Mouse (Mus musculus): ENCODE results near the gene Mybph.

- TF ChIP-seq CTCF (IDR thresholded peaks at IDR 0.05; ENCODE audit: low read depth) (no peak), EP300 (IDR thresholded peaks at IDR 0.05; ENCODE audit: low read depth) (no peak)
These were observed 27.9 kb downstream of the Mybph start for GRCm38 (mm10) chr1:134221172-134221571.
